Mouse (Mus musculus) lung, postnatal 0 days (tissue): Measurements from ENCODE around the gene Asap2.

Source experiments
- CTCF ChIP-seq: IDR thresholded peaks from 2 replicates; pipeline ENCODE4 v1.5.1; 2016; ENCODE audit warnings: antibody characterized with exemption, mild to moderate bottlenecking
- EP300 ChIP-seq: IDR thresholded peaks from 2 replicates; pipeline ENCODE4 v1.6.1; 2016; ENCODE audit warnings: antibody characterized with exemption, mild to moderate bottlenecking, control low read depth

- TF ChIP-seq CTCF (no peak), EP300 (no peak)
Measured at GRCm38 (mm10) chr12:21207422-21207821, 217.2 kb downstream of the Asap2 start.
